ENCODE assay signal across 33 mouse cellular contexts in the genomic region with DNA sequence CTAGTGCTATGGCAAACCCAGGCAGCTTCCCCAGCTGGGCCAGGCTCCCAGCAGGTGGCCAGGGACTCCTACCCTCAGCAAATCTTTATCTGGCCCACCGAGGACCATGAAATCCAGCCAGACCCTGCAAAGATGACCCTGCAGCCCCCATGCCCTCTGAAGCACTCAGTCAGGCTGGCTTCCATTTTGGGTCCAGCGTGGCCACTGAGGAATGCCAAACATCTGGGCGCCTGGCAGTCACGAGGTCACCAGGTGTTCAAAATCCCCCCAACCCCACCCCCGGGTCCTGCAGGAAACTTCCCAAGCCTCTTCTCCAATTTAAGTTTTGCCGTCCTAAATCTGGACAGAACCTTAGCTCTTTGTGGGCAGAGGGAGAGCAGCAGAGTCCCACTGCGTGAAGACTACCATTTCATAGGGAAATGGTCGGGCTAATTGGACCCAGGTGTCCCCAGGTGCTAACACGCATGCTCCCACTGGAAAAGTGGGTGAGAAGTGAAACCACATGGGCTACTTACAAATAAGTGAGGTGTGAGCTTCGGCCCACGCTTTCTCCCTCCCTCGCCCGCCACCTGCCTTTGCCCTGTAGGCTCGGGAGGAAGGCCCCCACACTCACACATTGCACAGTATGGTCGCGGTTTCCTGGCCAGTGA.
DNase-seq lines count a peak whose midpoint lies in the region; ATAC-seq and TF ChIP-seq lines count a peak whose summit lies in the region.
"Had no signal": no experiment of that assay in that cellular context is flagged by ENCODE, and none has a peak within 500 bp of the region (broad histone marks: within the 10 kb centered on the region; RNA-seq: fewer than 3 reads in every experiment).

No protein-coding gene starts in this region.

- H3K27ac ChIP-seq in hindbrain, embryonic 10.5 days: no peak overlapping the region
- H3K27ac ChIP-seq in hindbrain, postnatal 0 days: no peak overlapping the region
- no peak overlapping the region for H3K27ac ChIP-seq in embryonic facial prominence, embryonic 10.5 days (replicated peaks)
- H3K27ac ChIP-seq in limb, embryonic 13.5 days: peak overlapping the region; percentile 28; the same call in 1 of the 2 replicates
- H3K27ac ChIP-seq: gastrocnemius, adult 2 months; heart, adult 2 months; hindbrain, embryonic 15.5 days; liver, embryonic 13.5 days; macrophage had no signal

- no peak overlapping the region for H3K9ac ChIP-seq in hindbrain, postnatal 0 days (replicated peaks; ENCODE audit: low read length)
- H3K9ac ChIP-seq in limb, embryonic 13.5 days: no peak overlapping the region
- H3K9ac ChIP-seq: heart, embryonic 12.5 days; hindbrain, embryonic 15.5 days; liver, embryonic 13.5 days had no signal

- H3K36me3 ChIP-seq in hindbrain, embryonic 10.5 days: no peaks in the 10 kb centered on the region
- H3K36me3 ChIP-seq in hindbrain, postnatal 0 days (ENCODE audit: insufficient read depth, low read length): no peaks in the 10 kb centered on the region
- no peaks in the 10 kb centered on the region for H3K36me3 ChIP-seq in embryonic facial prominence, embryonic 10.5 days (replicated peaks)
- no peaks in the 10 kb centered on the region for H3K36me3 ChIP-seq in limb, embryonic 13.5 days
- H3K36me3 ChIP-seq: heart, embryonic 12.5 days; hindbrain, embryonic 15.5 days; liver, embryonic 13.5 days had no signal

- H3K9me3 ChIP-seq in hindbrain, embryonic 10.5 days: no peaks in the 10 kb centered on the region
- no peaks in the 10 kb centered on the region for H3K9me3 ChIP-seq in hindbrain, postnatal 0 days (ENCODE audit: low read length)
- no peaks in the 10 kb centered on the region for H3K9me3 ChIP-seq in embryonic facial prominence, embryonic 10.5 days
- no peaks in the 10 kb centered on the region for H3K9me3 ChIP-seq in limb, embryonic 13.5 days
- H3K9me3 ChIP-seq: heart, embryonic 12.5 days; hindbrain, embryonic 15.5 days; liver, embryonic 13.5 days had no signal

- peak; percentile 10 for DNase-seq in hindbrain, embryonic 10.5 days (ENCODE audit: low spot score)
- no peak for DNase-seq in hindbrain, postnatal 0 days (ENCODE audit: low spot score)
- DNase-seq in embryonic facial prominence, embryonic 10.5 days (ENCODE audit: low spot score): peak; percentile 60
- peak; percentile 93 for DNase-seq in forelimb bud, embryonic 11.5 days (ENCODE audit: low read depth, low spot score)
- no peak for DNase-seq in spleen, postnatal 36 days (ENCODE audit: low spot score in 2 of 2)
- DNase-seq in right cerebral cortex, adult 2 months (ENCODE audit: low spot score in 2 of 2): no peak
- DNase-seq in adrenal gland, adult 18-20 months (ENCODE audit: low spot score in 2 of 2): no peak
- DNase-seq: adrenal gland, postnatal 10 days; B cell, adult 2 months; cerebellum, adult 8-10 months; cerebellum, postnatal 25 days; gastrocnemius, adult 2 months; gastrocnemius, postnatal 36 days; heart, adult 2 months; kidney, adult 9 months; kidney, postnatal 10 days; layer of hippocampus, postnatal 36 days; left cerebral cortex, postnatal 4 days; liver, embryonic 13.5 days; lung, adult 18-20 months; retina, postnatal 1 day; right cerebral cortex, postnatal 25 days; thymus, postnatal 4 days had no signal

- TF ChIP-seq CTCF in hindbrain, postnatal 0 days (IDR thresholded peaks at IDR 0.05; ENCODE audit: low read depth): no peak

- H3K27me3 ChIP-seq in hindbrain, embryonic 10.5 days (ENCODE audit: insufficient read depth, poor library complexity, severe bottlenecking): no peaks in the 10 kb centered on the region
- no peaks in the 10 kb centered on the region for H3K27me3 ChIP-seq in hindbrain, postnatal 0 days (ENCODE audit: insufficient read depth, low read length)
- no peaks in the 10 kb centered on the region for H3K27me3 ChIP-seq in embryonic facial prominence, embryonic 10.5 days (replicated peaks; ENCODE audit: low read depth, poor library complexity, severe bottlenecking)
- peaks cover 2% of the 10 kb centered on the region; the same call in 1 of the 2 replicates for H3K27me3 ChIP-seq in limb, embryonic 13.5 days
- H3K27me3 ChIP-seq: heart, embryonic 12.5 days; hindbrain, embryonic 15.5 days; liver, embryonic 13.5 days had no signal

- H3K4me3 ChIP-seq in hindbrain, embryonic 10.5 days: no peak overlapping the region
- H3K4me3 ChIP-seq in hindbrain, postnatal 0 days (ENCODE audit: low read length): no peak overlapping the region
- H3K4me3 ChIP-seq in embryonic facial prominence, embryonic 10.5 days: no peak overlapping the region
- no peak overlapping the region for H3K4me3 ChIP-seq in limb, embryonic 13.5 days
- H3K4me3 ChIP-seq: gastrocnemius, adult 2 months; heart, adult 2 months; heart, embryonic 12.5 days; hindbrain, embryonic 15.5 days; liver, embryonic 13.5 days; myocyte had no signal

- 0 out of 2 replicates have a peak, but pooled peaks cover 3% of the 10 kb centered on the region for H3K4me1 ChIP-seq in hindbrain, embryonic 10.5 days (replicated peaks)
- H3K4me1 ChIP-seq in hindbrain, postnatal 0 days (ENCODE audit: insufficient read depth, low read length): no peaks in the 10 kb centered on the region
- peaks cover 14% of the 10 kb centered on the region for H3K4me1 ChIP-seq in embryonic facial prominence, embryonic 10.5 days
- peaks cover 18% of the 10 kb centered on the region for H3K4me1 ChIP-seq in limb, embryonic 13.5 days
- H3K4me1 ChIP-seq: hindbrain, embryonic 15.5 days; liver, embryonic 13.5 days had no signal

- no peak overlapping the region for H3K4me2 ChIP-seq in hindbrain, postnatal 0 days (ENCODE audit: low read depth, low read length)
- peak overlapping the region; percentile 39 for H3K4me2 ChIP-seq in limb, embryonic 13.5 days (replicated peaks)
- H3K4me2 ChIP-seq: heart, embryonic 12.5 days; hindbrain, embryonic 15.5 days; liver, embryonic 13.5 days; midbrain, embryonic 11.5 days had no signal

- ATAC-seq in hindbrain, postnatal 0 days: no peak
- ATAC-seq in limb, embryonic 13.5 days (ENCODE audit: low FRiP score, low read depth): peak; percentile 68; the same call in 1 of the 2 replicates
- ATAC-seq: activated CD4-positive, CD25-positive, alpha-beta regulatory T cell, adult 4 months; forebrain, embryonic 14.5 days; intestine, embryonic 16.5 days; lung, postnatal 0 days had no signal

- WGBS in hindbrain, embryonic 10.5 days: 69% methylated on average over 16 of the region's 16 CpGs
- 86% methylated on average over 16 of the region's 16 CpGs for WGBS in hindbrain, postnatal 0 days
- WGBS in embryonic facial prominence, embryonic 10.5 days: 65% methylated on average over 16 of the region's 16 CpGs
- 18% methylated on average over 16 of the region's 16 CpGs for WGBS in limb, embryonic 13.5 days

Comparison
In these comparisons a context has a peak if more than half of its experiments do, and no peak if none do; other contexts are left out.
1. DNase-seq: peak in hindbrain, embryonic 10.5 days (single experiment), embryonic facial prominence, embryonic 10.5 days (single experiment) and forelimb bud, embryonic 11.5 days (single experiment); none in hindbrain, postnatal 0 days (single experiment), spleen, postnatal 36 days (0 of 2), right cerebral cortex, adult 2 months (0 of 2) and adrenal gland, adult 18-20 months (0 of 2).